Mouse (Mus musculus) lung, adult 18-20 months (tissue): ENCODE data around the gene Frmd4b.
"Not testable (repeated sequence)": the region's sequence is repeated elsewhere in the genome, so short reads cannot be mapped to it uniquely, and the experiment has no call there.

ENCODE experiments used
- DNase-seq, 2 experiments: peaks; one replicate each; pipeline ENCODE4 v3.0.0; 2022; ENCODE audit warnings: mixed read lengths in 2 of 2

Gene Frmd4b

DNA sequence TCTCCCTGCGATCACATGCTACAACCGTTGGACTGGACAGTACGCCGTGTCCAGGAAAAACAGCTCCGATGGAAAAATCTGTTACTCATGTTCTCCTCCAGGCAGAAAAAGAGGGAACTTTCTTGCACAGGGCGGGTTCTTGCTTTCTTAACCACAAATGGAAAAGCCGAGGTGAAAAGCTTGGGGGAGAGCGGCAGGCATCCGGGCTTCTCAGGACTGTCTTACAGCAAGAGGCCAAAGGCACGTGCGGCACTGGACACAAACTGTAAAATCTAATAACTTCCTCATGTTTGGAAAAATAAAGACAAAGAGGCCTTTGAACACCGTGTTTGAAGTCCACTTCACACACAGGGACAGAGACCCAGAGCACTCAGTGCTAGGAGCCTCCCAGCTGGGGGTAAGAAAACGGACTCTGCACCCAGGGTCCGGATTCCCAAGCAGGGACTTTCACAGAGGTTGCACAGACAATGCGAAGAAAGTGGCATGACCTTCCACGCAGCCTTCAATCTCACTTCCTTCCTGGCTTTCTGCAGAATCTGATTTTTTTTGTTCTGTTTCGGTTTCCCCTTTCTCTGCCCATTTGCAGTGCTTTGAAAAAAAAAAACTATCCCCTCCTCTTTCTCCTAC is 153.3 kb downstream of the Frmd4b start:
- peak; percentile 44 to 54 for DNase-seq

DNA sequence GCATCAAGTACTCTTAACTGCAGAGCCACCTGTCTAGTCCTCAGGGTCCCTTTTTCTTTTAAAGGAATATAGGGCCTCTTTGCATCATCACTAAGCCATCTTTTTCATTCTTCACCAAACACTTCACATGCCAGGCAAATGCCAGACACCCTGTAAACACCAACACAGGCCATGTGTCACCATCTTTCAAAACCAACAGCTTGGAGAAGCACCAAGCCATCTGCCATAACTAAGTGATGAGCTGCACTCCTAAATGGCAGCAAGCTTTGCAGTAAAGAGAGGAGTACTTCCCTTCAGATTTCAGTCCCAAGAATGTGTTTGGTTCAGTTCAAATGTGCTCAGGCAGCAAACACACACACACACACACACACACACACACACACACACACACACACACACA is 154.9 kb downstream of the Frmd4b start:
- no peak for DNase-seq

DNA sequence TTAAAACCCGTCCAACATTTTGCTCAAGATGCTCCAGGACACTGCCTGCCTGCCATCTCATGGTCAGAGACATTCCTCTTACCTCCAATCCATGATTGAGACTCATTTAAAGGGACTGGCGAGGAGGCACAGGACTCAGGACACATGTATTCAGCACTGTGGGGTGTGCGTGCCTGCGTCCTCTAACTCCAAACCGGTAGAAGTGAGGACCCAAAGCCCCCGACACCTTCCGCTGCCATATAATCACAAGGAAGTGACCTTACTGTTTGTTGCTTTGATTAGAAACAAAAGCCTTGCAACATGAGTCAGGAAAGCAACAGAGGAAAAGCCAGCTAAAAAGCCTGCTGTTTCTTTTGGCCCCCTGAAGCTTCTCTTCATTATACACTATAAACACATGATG is 158.2 kb downstream of the Frmd4b start:
- no peak for DNase-seq

DNA sequence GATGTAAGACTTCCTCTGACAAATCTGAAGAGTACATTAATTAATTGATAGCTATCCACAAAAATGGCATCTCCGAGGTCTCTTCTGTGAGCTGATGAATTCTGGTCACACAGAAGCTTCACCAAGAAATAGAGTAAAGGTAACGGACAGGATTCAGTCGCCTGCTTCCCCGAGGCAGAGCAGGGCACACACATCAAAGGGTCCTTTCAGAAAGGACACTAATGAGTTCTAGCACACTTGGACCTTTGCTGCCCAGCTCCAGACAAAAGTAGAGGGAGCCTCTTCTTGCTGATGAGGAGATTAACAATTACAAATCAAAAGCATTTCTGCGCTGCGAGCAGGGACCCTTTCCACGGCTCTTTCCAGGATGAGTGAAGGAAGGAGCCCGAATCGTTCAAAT is 159.0 kb downstream of the Frmd4b start:
- no peak for DNase-seq

DNA sequence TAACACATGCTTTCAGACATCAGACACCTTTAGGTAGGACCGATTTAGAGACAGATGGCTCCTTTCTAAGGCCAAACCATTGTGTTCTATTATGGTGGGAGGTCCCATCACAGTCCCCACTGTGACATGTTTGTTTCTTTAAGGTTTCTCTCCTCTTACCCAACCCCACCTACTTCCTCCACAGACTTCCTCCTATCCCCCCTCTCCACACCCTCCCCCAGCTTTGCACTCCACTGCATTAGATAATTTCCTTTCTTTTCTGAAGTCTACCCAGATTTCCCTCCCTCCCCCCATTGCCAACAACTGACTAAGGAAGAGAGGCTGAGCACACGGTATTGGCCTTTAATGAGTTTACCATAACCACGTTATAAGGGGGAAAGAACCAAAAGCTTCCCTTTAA is 159.4 kb downstream of the Frmd4b start:
- peak; percentile 47 to 65 for DNase-seq

- DNase-seq: peak in 1 of 2 experiments; percentile 31
Measured at GRCm38 (mm10) chr6:97457210-97457609, 160.1 kb downstream of the Frmd4b start.

DNA sequence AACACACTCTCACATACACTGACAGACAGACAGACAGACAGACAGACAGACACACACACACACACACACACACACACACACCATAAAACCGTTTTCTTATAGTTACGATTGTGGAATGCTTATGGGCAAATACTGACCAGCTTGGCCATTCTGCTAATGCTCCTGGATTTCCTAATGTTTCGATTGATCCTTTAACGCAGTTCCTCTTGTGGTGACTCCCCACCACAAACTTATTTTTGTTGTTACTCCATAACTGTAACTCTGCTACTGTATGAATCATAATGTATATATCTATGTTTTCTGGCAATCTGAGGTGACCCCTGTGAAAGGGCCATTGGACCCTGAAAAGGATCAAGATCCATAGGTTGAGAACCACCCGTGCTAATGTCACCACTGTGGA is 165.1 kb downstream of the Frmd4b start:
- DNase-seq: no peak

GRCm38 (mm10) chr6:97449806-97450205 is 167.5 kb downstream of the Frmd4b start:
- DNase-seq: peak in 1 of 2 experiments; percentile 46

DNA sequence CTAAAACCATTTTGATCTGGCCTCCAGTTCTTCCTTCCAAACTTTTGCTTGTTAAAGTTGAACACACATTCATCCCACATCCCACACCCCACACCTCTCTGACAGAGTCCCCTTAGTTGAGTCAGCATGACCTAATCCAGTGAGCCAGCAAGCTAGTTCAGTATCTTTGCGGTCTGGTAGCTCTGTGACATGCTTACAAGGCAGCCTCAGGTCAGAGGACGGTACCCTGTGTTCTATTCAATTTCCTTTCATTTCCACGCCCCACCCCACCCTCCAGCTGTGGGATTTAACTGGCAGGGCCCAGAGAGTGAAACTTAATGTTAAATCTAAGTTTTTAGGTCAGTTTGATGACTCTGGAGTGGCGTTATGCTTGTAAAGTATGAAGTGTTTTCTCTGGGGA is 170.3 kb downstream of the Frmd4b start:
- DNase-seq: peak; percentile 49 to 68

DNA sequence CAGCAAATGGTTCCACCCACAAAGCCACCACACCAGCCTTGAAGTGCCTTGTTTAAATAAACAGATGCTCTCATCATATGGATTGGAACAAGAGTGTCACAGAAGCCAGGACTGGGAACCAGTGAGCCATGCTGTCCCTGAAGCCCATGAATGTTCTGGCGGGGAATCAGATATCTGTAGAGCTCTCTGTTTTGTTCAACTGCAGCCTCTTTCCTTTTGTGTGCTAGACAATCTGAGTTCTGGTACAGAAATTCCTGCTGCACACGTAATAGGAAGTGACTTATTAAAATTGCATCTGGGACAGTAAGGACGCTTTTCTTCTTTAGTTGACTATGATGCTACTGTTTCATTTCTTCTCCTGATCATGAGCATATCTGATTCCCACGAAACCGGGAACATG is 173.2 kb downstream of the Frmd4b start:
- DNase-seq: no peak

GRCm38 (mm10) chr6:97443522-97443921 is 173.8 kb downstream of the Frmd4b start:
- DNase-seq: no peak

DNA sequence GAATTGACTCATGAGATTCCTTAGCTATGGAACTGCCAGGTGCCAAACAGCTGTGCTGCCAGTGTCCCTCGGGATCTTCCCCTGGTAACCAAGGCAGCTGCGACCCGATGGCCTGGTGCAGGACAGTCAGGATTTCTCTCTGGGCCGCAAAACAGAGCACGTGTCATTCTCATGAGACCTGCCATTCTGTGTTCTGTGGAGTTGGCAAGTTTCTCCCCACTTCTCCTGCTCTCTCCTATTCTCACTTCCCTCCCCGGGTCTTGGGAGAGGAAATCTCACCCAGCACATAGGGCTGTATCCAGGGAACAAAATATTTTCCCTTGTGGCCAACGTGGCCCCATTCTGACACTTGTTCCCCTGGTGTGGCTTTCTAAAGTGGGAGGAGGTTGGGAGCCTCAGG is 176.0 kb downstream of the Frmd4b start:
- DNase-seq: peak; percentile 45 to 56

- DNase-seq: no peak
Measured at GRCm38 (mm10) chr6:97438918-97439645, 178.3 kb downstream of the Frmd4b start.

- DNase-seq: no peak
Measured at GRCm38 (mm10) chr6:97434753-97435152, 182.6 kb downstream of the Frmd4b start.

DNA sequence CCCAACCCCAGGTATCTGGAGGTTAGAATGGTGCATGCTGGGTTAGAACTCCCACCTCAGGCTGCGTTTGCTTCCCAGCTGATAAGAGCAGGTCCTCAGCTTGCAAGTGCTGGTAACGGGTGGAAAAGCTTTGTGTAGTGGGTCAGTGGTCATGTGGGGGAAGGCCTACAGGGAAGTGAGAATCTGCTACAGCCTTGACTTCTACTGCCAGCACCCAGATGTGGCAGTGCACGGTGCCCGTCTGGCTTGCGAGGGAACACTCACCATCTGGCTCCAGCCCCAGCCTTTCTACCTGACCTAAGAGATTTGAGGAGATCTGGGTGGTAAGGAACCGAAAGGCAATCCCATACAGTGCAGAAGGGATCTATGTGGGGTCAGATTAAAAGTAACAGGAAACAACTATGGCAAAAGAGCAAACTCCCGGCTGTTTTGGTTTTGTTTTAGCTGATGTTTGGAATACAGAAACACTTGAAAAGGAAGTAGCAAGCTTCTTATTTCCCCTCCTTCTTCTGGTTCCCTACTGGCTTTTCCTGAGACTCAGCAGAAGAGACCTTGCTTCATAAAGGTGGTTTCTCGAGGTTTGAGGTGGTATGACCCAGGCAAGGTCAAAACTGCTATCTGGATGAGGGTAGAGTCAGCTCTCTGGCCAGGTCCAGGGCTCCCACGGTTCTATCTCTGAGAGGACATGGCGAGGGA is 185.9 kb downstream of the Frmd4b start:
- peak in 1 of 2 experiments; percentile 27 for DNase-seq

DNA sequence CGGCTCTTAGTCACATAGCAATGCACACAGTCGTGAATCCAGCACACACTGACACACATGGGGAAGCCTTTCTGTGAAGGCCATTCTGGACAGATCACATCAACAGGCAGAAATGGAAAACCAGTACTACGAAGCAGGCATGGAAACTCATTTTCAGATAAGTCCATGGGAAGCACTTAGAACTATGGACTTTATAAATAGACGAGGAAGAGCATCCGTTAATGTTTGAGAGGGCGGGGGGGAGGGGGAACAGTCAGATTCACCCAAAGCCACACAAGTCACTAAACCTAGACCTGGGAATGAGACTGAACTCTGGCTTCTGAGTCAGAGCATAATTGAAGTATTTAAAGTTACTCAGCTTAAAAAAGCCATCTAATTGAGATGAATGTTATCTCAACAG is 186.8 kb downstream of the Frmd4b start:
- no peak for DNase-seq

- DNase-seq: no peak
Measured at GRCm38 (mm10) chr6:97429688-97430343, 187.5 kb downstream of the Frmd4b start.

DNA sequence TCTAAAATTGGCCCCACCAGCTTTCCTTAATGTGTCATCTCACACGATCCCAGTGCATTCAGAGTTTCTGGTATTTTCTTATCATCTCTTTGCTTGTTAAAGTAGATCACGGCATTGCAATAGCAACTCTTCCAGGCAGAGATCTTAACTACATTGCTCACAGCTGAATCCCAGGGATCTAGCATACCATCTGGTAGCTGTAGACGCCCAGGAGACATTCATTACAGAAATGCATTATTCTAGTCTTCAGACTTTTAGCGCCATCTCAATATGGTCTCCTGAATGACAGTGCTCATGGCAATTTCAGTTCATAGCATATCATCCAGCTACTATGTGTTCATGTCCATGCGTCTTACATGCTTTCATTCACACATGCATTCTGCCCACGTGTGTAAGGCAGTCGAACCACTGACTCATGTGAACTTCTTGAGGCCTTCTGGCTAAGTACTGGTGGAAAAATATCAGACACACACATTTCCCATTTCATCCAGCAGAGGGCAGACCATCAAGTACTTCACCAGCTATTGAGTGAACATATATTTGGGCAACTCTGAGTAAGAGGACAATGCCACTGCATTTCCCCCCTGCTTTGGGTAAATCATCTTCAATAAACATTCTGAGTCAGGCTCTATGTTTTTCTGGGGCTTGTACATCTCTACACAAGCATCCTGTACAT is 197.4 kb downstream of the Frmd4b start:
- DNase-seq: peak; percentile 70 to 84

DNA sequence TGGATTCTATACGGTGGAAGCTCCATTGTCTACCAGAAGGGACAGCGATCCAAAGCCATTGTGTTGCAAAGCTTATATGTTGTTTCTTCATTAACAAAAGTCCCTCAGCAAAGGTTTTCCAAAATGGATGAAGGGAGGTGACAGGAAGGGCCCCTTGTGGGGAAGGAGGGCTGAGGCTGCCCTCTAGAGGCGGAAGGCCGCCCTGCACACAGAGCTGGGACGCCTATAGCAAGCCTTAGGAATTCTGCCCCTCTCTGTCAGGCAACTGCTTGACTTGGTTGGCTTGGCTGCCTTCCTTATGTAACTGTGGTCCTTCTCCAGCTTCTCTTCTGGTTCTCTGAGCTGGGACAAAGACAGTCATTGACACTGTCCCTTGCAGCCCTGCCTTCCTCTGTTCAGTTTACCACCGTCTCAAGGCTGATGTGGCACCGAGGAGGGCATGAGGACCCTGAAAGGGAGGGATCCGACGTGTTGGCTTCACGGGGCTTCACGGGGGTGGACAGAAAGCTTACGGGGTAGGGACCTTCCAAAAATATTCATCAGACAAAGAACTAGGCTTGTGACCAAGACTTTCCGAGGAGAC is 200.3 kb downstream of the Frmd4b start:
- peak; percentile 63 to 78 for DNase-seq

- not testable (repeated sequence) for DNase-seq
Measured at GRCm38 (mm10) chr6:97415578-97415977, 201.8 kb downstream of the Frmd4b start.

- no peak for DNase-seq
Measured at GRCm38 (mm10) chr6:97413453-97413852, 203.9 kb downstream of the Frmd4b start.

- no peak for DNase-seq
Measured at GRCm38 (mm10) chr6:97412403-97412802, 204.9 kb downstream of the Frmd4b start.
